Mouse (Mus musculus) left cerebral cortex, postnatal 25 days (tissue): ENCODE data around the gene Uba3. TPM values are rescaled to one million over a fixed set of nuclear protein-coding genes. Genes with fewer than 3 reads are reported as not detected.

Source experiments
- DNase-seq, 2 experiments: peaks; one replicate each; pipeline ENCODE4 v3.0.0; 2022; ENCODE audit warnings: low spot score in 2 of 2, mixed read lengths in 1 of 2
- intact Hi-C: fragments of 180-260 bp; cut with DNase I; formaldehyde crosslinking; loops from one replicate; pipeline ENCODE4 v1.15.1; 2025
- total RNA-seq, 2 experiments: library from RNA; stranded (reverse); gene quantifications; 2 replicates each; pipeline ENCODE4 v1.2.3; 2021

Uba3 gene
- total RNA-seq, 2 experiments from 2014 or later: 68.6 to 75.2 TPM

DNA sequence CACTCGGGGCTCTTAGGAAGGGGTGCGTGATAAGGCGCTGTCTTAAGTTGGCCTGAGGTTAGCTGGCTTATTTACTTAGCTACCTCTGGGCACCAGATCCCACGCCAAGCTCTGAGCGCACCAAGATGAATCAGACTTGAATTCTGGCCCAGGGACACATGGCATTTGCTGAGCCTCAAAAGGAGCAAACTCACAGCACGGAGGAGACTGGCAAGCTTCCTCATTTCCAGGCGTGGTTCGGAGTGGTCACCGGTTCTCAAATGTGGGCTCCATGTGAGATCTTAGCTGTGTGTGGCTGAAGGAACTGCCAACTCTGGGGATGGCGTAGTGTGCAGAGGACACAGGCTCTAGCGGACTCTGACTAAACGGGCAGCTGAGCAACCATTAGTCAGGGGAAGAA lies 6.5 kb upstream of the Uba3 start:
- peak; percentile 49 to 87 for DNase-seq

DNA sequence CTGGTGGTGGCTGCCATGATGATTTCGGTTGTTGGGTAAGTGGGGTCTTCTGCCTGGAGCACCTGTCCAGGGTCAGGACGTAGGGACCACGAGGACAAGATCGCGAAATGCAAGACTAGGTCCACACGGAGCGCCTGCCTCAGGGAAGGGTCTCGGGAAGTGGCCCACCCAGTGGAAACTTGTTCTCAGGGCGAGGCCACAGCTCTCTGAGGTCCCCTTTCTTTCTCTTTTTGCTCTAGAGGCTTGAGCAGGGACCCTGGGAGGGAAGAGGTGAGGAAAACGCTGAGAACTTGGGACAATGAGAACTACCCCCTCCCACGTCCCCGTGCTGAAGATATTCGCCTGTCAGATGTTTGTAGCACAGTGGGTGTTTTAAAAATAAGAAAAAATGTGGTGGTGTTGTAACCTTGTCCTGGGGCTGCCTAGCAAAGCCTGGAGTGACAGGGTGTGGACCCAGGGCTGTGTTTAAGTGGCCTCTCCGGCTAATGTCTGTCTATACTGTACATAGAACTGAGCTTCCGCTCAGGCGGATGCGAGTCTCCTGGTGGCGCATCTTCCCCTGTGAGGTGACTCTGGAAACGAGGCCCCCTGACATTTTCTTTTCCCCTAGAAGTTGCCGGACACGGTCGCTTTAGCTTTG lies 5.6 kb upstream of the Uba3 start:
- intact Hi-C loops: no loop called here
- DNase-seq: no peak

More for the DNA sequence above, 6.5 kb upstream of the Uba3 start:
- intact Hi-C loops: no loop called here

DNA sequence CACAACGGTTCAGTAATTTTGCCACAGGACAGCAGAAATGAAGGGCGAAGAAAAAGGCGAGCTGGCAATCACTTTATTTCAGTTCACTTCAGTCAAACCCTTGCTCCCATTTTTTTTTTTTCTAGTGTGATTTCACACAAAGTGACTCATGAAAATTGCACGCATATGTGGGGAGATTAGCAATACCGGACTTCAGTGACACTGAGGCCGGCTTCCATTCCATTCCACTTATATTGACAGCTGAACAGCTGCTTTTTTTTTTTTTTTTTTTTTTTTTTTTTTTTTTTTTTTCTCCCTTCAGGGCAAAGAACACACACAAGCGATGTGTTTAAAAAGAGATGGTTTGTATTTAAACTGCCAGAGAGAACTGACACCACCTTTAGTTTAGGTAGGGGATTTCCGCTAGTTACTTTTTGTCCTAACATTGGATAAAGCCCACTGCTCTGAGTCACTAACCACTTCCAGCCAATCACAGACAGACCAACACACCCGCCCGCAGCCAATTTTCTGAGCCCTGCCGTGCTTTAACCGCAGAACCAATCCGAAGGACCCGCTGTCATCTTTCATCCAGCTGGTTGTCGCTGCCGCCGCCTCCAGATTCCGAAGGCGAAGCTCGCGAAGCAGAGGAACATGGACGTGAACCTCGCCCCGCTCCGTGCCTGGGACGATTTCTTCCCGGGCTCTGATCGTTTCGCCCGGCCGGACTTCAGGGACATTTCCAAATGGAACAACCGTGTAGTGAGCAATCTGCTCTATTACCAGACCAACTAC lies 4.9 kb upstream of the Uba3 start, which contains the start of gene Arl6ip5:
Arl6ip5 (plus strand) TSS at position 499 of the 771 bp plus-strand sequence.
- intact Hi-C loops: no loop called here
- peak; percentile 90 to 95 for DNase-seq

DNA sequence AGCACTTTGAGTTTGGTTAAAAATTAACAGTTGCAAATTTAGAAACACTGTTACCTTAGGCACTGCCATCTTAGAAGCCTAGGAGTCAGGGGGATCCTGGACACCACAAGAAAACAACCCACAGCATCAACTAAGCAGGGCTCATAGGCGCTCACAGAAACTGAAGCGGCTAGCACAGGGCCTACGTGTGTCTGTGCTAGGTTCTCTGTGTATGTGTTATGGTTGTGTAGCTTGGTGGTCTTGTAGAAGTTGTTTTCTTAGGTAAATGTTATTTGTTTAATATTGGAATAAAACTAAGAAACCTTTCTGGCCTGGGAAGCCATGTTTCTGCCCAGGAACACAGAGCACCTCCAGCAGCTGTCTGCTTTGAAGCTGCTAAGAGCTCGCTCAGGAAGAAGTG lies 4.3 kb upstream of the Uba3 start:
- intact Hi-C loops: no loop called here
- DNase-seq: no peak

GRCm38 (mm10) chr6:97209201-97209600 lies 3.8 kb upstream of the Uba3 start:
- no peak for DNase-seq
- intact Hi-C loops: no loop called here

GRCm38 (mm10) chr6:97208406-97208805 lies 3.0 kb upstream of the Uba3 start:
- DNase-seq: no peak
- intact Hi-C loops: no loop called here

GRCm38 (mm10) chr6:97207085-97207484 lies 1.6 kb upstream of the Uba3 start:
- intact Hi-C loops: no loop called here

DNA sequence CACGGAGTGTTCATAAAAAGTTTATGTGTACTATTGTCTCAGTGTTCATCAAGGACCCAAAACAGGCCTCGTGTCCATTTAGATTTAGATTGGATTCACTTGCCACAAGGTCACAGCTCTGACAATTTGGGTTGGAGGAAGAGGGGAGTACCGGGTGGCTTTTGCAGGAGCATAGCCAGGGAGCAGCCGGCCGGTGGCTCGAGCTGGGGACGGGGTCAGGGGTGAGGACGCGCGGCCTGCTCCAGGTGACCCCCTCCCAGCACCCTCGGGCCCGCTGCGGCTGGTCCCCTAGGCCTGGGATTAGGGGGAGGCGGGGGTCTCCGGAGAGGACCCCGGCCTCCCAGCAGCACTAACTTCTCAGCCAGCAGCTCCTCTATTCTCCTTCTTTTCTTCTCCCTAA lies 495 bp downstream of the Uba3 start:
- DNase-seq: no peak
- intact Hi-C loops: loop anchor here (2.0 kb wide), 1 partner anchor 26 kb away; the partner anchor contains the start of gene Tmf1

More at GRCm38 (mm10) chr6:97207085-97207484, 1.6 kb upstream of the Uba3 start:
- DNase-seq: no peak

- intact Hi-C loops: loop anchor here (2.0 kb wide), 1 partner anchor 26 kb away; the partner anchor contains the start of gene Tmf1
- DNase-seq: no peak
Observed at GRCm38 (mm10) chr6:97204252-97204869, 1.1 kb downstream of the Uba3 start.

GRCm38 (mm10) chr6:97202477-97202876 lies 3.0 kb downstream of the Uba3 start:
- intact Hi-C loops: no loop called here
- no peak for DNase-seq

DNA sequence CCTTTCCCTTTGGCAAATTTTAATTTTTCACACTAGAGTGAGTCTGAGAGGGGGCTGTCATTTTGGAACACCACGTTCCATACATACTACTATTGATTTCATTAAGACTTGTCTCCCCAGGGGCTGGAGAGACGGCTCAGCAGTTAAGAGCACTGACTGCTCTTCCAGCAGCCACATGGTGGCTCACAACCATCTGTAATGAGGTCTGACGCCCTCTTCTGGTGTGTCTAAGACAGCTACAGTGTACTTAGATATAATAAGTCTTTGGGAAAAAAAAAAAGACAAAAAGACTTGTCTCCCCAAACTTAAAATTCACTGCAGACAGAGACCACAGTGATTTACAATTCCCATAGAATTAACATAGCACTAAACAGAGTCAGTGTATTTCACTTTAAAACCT lies 5.0 kb downstream of the Uba3 start:
- intact Hi-C loops: no loop called here
- no peak for DNase-seq

DNA sequence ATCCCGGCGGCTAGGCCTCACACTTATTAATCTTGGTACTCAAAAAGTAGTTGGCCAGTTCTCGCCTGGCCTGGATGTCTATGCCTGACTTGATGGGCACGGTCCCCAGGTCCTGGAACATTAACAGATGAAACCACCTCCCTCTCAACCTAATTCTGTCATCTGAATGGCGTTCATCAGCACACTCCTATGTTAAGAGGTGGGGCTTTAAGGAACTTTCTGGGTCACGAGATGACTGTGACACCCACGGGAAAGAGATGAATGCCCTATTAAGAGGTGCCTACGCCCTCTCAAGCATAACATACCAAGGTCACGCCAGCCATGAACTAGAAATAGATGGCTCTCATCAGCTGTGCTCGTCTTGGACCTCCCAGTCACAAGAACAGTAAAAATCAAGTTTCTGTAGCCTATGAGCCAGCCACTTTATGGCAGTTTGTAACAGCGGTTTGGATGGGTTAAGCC lies 26.0 kb downstream of the Uba3 start:
- DNase-seq: no peak
- intact Hi-C loops: loop anchor here (2.0 kb wide), 1 partner anchor 25 kb away; the partner anchor contains the start of gene Uba3

DNA sequence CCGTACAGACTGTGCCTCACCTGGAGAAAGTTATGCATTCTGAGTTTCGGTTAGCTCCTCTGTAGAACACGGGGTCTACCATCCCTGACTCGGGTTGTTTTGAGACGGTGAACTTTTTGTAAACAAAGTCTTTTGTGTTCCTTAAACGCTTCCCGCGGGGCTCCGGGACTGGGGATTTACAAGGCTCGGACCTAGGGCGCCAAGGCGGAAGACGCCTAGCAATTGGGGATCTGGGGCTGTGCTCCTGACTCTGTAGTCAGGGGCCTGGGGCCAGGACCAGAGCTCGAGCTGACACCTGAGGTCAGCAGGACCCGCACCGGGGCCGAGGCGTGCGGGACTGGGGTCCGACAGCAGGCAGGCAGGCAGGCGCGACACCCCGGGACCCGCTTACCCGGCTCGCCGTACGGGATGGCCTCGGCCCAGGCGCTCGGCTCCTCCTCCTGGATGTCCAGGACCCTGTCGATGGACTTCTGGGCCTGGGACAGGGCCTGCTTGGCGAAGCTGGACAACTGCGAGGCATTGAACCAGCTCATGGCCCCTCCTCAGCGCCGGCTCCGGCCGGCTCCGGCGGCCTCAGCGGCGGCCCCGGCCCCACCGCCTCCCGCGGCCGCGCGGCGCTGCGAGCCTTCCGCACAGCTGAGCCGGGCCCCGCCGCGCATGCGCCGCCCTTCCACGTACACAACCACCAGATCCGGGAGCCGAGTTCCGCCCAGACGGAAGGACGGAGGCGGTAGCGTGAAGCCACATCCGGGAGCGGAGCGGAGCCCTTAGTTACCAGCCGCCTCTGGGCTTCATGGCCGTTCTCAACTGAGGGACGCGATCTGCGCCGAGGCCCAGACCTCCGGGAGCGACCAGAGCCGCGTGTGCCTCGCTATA lies 26.7 kb downstream of the Uba3 start, which contains the start of gene Tmf1:
Tmf1 (minus strand) TSS at position 632 of the 876 bp plus-strand sequence.
- DNase-seq: peak; percentile 97
- intact Hi-C loops: loop anchor here (2.0 kb wide), 1 partner anchor 26 kb away; the partner anchor contains the start of gene Uba3

DNA sequence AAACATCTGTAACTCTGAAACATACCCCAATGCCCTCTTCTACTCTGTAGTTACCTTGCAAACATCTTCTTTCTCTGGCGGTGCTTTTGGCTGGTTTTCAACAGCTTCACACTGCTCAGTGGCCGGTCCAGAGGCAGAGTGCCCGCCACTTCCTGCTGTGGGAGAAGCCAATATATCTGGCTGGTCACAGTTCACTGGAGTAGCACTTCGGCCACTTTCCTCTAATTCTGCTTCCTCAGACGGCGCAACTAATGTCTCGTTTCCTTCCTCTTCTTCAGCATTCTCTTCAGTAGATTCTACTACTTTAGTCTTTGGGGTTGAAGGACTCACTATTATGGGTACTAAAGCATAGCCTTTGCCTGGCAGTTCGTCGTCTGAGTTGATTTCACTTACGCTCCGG lies 29.7 kb downstream of the Uba3 start:
- intact Hi-C loops: no loop called here
- DNase-seq: peak in 1 of 2 experiments; percentile 10

DNA sequence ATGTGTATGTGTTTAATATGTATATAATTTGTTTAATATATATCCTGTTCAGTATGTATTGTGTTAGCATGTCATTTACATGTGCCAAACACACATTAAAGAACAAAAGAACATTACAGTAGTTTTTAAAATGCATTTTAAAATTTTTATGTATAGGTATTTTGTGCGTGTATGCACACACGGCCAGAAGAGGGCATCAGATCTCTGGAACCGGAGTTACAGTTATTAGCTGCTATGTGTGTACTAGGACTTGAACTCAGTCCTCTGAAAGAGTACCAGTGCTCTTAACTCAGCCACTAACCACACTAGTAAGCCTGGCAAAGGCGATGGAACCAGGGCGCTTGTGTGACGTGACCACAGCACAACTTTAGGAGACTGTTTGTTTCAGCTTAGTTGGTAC lies 55.3 kb downstream of the Uba3 start:
- no peak for DNase-seq
- intact Hi-C loops: no loop called here

GRCm38 (mm10) chr6:97149721-97150120 lies 55.7 kb downstream of the Uba3 start:
- intact Hi-C loops: loop anchor here (10.0 kb wide), 1 partner anchor 375 kb away; no protein-coding TSS in a partner anchor
- no peak for DNase-seq

- peak; percentile 69 to 81 for DNase-seq
- intact Hi-C loops: loop anchor here (10.0 kb wide), 1 partner anchor 376 kb away; no protein-coding TSS in a partner anchor
Observed at GRCm38 (mm10) chr6:97148383-97149251, 56.8 kb downstream of the Uba3 start, which contains the start of gene Eogt. Gene Eogt, minus strand, starts transcription at chr6:97149182.
